Mouse (Mus musculus) ES-E14 (cell line): ENCODE measurements at regions not wholly inside any gene's neighbourhood (a gene's known extent, or its start where the extent isn't known, plus 50 kb on each side); places are given as distances from the start of the nearest gene placed in this dataset.

Experiments
- MAFK ChIP-seq: IDR thresholded peaks from 2 replicates; pipeline ENCODE4 v1.6.1; 2014; ENCODE audit warnings: mild to moderate bottlenecking, low read depth, low read length, inconsistent platforms; ENCODE audit not compliant: insufficient read depth
- ZC3H11A ChIP-seq: IDR thresholded peaks from 2 replicates; pipeline ENCODE4 v1.6.1; 2012; ENCODE audit warnings: low read depth, mild to moderate bottlenecking, inconsistent platforms, low read length, borderline replicate concordance

- TF ChIP-seq MAFK (no peak), ZC3H11A (no peak)
Measured at GRCm38 (mm10) chr4:24429929-24430752, 66.1 kb upstream of the Mms22l start.
